Comparison of ENCODE assay signal across 32 mouse cellular contexts in the genomic region with DNA sequence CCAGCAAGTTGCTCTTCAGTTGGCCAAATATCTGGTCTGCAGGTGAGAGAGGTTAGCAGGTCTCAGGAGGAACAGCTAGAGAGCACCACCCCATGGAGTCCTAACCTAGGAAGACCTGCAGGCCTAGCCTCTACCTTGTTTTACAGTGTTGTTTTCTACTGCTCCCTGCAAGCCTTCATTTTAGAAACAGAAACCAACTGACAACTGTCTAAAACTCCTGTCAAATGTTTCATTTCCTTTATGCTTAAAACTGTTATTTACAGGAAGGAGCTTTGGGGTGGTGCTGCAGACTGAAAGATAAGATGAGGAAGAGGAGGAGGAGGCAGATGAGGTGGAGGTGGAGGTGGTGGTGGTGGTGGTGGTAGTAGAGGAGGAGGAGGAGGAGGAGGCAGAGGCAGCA.
DNase-seq lines count a peak whose midpoint lies in the region; ATAC-seq and TF ChIP-seq lines count a peak whose summit lies in the region.
"Had no signal": no experiment of that assay in that cellular context is flagged by ENCODE, and none has a peak within 500 bp of the region (broad histone marks: within the 10 kb centered on the region; RNA-seq: fewer than 3 reads in every experiment).

No protein-coding gene starts in this region.

- no peaks in the 10 kb centered on the region for H3K27me3 ChIP-seq in megakaryocyte, embryonic 14.5 days (replicated peaks)
- H3K27me3 ChIP-seq in stomach, postnatal 0 days (ENCODE audit: control insufficient read depth, insufficient read depth, low read length) = no peaks in the 10 kb centered on the region
- H3K27me3 ChIP-seq in kidney, embryonic 14.5 days (ENCODE audit: control insufficient read depth, insufficient read depth, low read length) = no peaks in the 10 kb centered on the region
- H3K27me3 ChIP-seq: embryonic facial prominence, embryonic 15.5 days; forebrain, embryonic 12.5 days; heart, embryonic 13.5 days; kidney, embryonic 15.5 days; limb, embryonic 15.5 days; liver, embryonic 13.5 days; midbrain, embryonic 12.5 days; neural tube, embryonic 13.5 days had no signal

- peak overlapping the region; percentile 33 for H3K4me3 ChIP-seq in megakaryocyte, embryonic 14.5 days (replicated peaks)
- no peak overlapping the region for H3K4me3 ChIP-seq in stomach, postnatal 0 days (ENCODE audit: low read depth, low read length)
- no peak overlapping the region for H3K4me3 ChIP-seq in kidney, embryonic 14.5 days (ENCODE audit: low read length)
- H3K4me3 ChIP-seq: embryonic facial prominence, embryonic 10.5 days; embryonic facial prominence, embryonic 15.5 days; forebrain, embryonic 12.5 days; heart, adult 2 months; heart, embryonic 13.5 days; kidney, embryonic 15.5 days; limb, embryonic 10.5 days; limb, embryonic 15.5 days; liver, embryonic 13.5 days; midbrain, embryonic 12.5 days; myocyte; neural tube, embryonic 13.5 days had no signal

- no peak overlapping the region for H3K4me2 ChIP-seq in stomach, postnatal 0 days (replicated peaks; ENCODE audit: low read depth)
- no peak overlapping the region for H3K4me2 ChIP-seq in kidney, embryonic 14.5 days (replicated peaks; ENCODE audit: low read depth, low read length)
- H3K4me2 ChIP-seq: embryonic facial prominence, embryonic 15.5 days; forebrain, embryonic 12.5 days; heart, embryonic 13.5 days; kidney, embryonic 15.5 days; limb, embryonic 15.5 days; liver, embryonic 13.5 days; midbrain, embryonic 12.5 days; neural tube, embryonic 13.5 days had no signal

- peaks cover 27% of the 10 kb centered on the region for H3K4me1 ChIP-seq in megakaryocyte, embryonic 14.5 days
- no peaks in the 10 kb centered on the region for H3K4me1 ChIP-seq in stomach, postnatal 0 days (replicated peaks; ENCODE audit: control insufficient read depth, insufficient read depth)
- H3K4me1 ChIP-seq in kidney, embryonic 14.5 days (ENCODE audit: control insufficient read depth, insufficient read depth, low read length) = no peaks in the 10 kb centered on the region
- H3K4me1 ChIP-seq: embryonic facial prominence, embryonic 10.5 days; embryonic facial prominence, embryonic 15.5 days; forebrain, embryonic 12.5 days; kidney, embryonic 15.5 days; limb, embryonic 10.5 days; limb, embryonic 15.5 days; liver, embryonic 13.5 days; midbrain, embryonic 12.5 days; neural tube, embryonic 13.5 days had no signal

- H3K27ac ChIP-seq in stomach, postnatal 0 days (replicated peaks) = no peak overlapping the region
- no peak overlapping the region for H3K27ac ChIP-seq in kidney, embryonic 14.5 days (ENCODE audit: low read depth, low read length)
- H3K27ac ChIP-seq: embryonic facial prominence, embryonic 10.5 days; embryonic facial prominence, embryonic 15.5 days; forebrain, embryonic 12.5 days; heart, adult 2 months; heart, embryonic 13.5 days; kidney, embryonic 15.5 days; limb, embryonic 10.5 days; limb, embryonic 15.5 days; liver, embryonic 13.5 days; midbrain, embryonic 12.5 days; neural tube, embryonic 13.5 days had no signal

- no peaks in the 10 kb centered on the region for H3K36me3 ChIP-seq in megakaryocyte, embryonic 14.5 days (replicated peaks; ENCODE audit: low read length)
- H3K36me3 ChIP-seq in stomach, postnatal 0 days (ENCODE audit: control insufficient read depth, insufficient read depth, low read length) = no peaks in the 10 kb centered on the region
- H3K36me3 ChIP-seq in kidney, embryonic 14.5 days (ENCODE audit: control insufficient read depth, insufficient read depth, low read length) = no peaks in the 10 kb centered on the region
- H3K36me3 ChIP-seq: embryonic facial prominence, embryonic 10.5 days; embryonic facial prominence, embryonic 15.5 days; forebrain, embryonic 12.5 days; heart, embryonic 13.5 days; kidney, embryonic 15.5 days; limb, embryonic 10.5 days; limb, embryonic 15.5 days; liver, embryonic 13.5 days; midbrain, embryonic 12.5 days; neural tube, embryonic 13.5 days had no signal

- peak; percentile 76 for ATAC-seq in CD4-positive, CD25-positive, alpha-beta regulatory T cell, adult 4 months
- peak; percentile 77 for ATAC-seq in common myeloid progenitor, adult 5-6 weeks (replicated peaks; ENCODE audit: low read depth, poor library complexity, severe bottlenecking)
- ATAC-seq in stomach, postnatal 0 days (ENCODE audit: low FRiP score, low TSS enrichment) = no peak
- ATAC-seq in kidney, embryonic 14.5 days (ENCODE audit: low FRiP score, low TSS enrichment) = no peak
- ATAC-seq: forebrain, postnatal 0 days; lung, postnatal 0 days had no signal

- H3K9ac ChIP-seq in stomach, postnatal 0 days (ENCODE audit: low read length) = no peak overlapping the region
- H3K9ac ChIP-seq in kidney, embryonic 14.5 days (ENCODE audit: low read depth, low read length) = no peak overlapping the region
- H3K9ac ChIP-seq: embryonic facial prominence, embryonic 15.5 days; forebrain, embryonic 12.5 days; forebrain, postnatal 0 days; heart, embryonic 13.5 days; kidney, embryonic 15.5 days; limb, embryonic 15.5 days; liver, embryonic 13.5 days; midbrain, embryonic 12.5 days; neural tube, embryonic 13.5 days had no signal

- no peak for TF ChIP-seq CTCF in stomach, postnatal 0 days (IDR thresholded peaks at IDR 0.05; ENCODE audit: low read depth)

- DNase-seq in A20 (ENCODE audit: low read depth, low spot score) = peak; percentile 38
- no peak for DNase-seq in cerebellum, adult 18-20 months
- no peak for DNase-seq in left cerebral cortex, adult 18-20 months (ENCODE audit: low spot score in 2 of 2)
- DNase-seq in stomach, postnatal 0 days (ENCODE audit: low spot score) = no peak
- DNase-seq: adrenal gland, postnatal 25 days; cerebellum, adult 11-12 months; cerebellum, postnatal 14 days; forebrain, postnatal 0 days; heart, adult 2 months; heart, postnatal 14 days; kidney, adult 11 months; kidney, postnatal 4 days; liver, embryonic 13.5 days; lung, adult 18-20 months; lung, postnatal 4 days; thymus, adult 18-20 months; thymus, postnatal 4 days had no signal

- no peaks in the 10 kb centered on the region for H3K9me3 ChIP-seq in megakaryocyte, embryonic 14.5 days
- no peaks in the 10 kb centered on the region for H3K9me3 ChIP-seq in stomach, postnatal 0 days (ENCODE audit: control insufficient read depth, low read length)
- no peaks in the 10 kb centered on the region for H3K9me3 ChIP-seq in kidney, embryonic 14.5 days (ENCODE audit: control insufficient read depth, low read length)
- H3K9me3 ChIP-seq: embryonic facial prominence, embryonic 15.5 days; heart, embryonic 13.5 days; kidney, embryonic 15.5 days; limb, embryonic 10.5 days; limb, embryonic 15.5 days; liver, embryonic 13.5 days; neural tube, embryonic 13.5 days had no signal

- TF ChIP-seq EP300 in stomach, postnatal 0 days (optimal IDR thresholded peaks at IDR 0.05) = no peak

Comparison
In these comparisons a context has a peak if more than half of its experiments do, and no peak if none do; other contexts are left out.
1. ATAC-seq: peak in CD4-positive, CD25-positive, alpha-beta regulatory T cell, adult 4 months (single experiment) and common myeloid progenitor, adult 5-6 weeks (single experiment); none in stomach, postnatal 0 days (single experiment) and kidney, embryonic 14.5 days (single experiment).